Mouse (Mus musculus) liver, embryonic 14.5 days (tissue): ENCODE results near the gene Plekhg3.

Source experiments
- CTCF ChIP-seq: IDR thresholded peaks from 2 replicates; pipeline ENCODE4 v1.5.1; 2016; ENCODE audit warnings: antibody characterized with exemption, low read depth, control low read depth
- EP300 ChIP-seq: IDR thresholded peaks from 2 replicates; pipeline ENCODE4 v1.6.1; 2016; ENCODE audit warnings: antibody characterized with exemption, low read depth

DNA sequence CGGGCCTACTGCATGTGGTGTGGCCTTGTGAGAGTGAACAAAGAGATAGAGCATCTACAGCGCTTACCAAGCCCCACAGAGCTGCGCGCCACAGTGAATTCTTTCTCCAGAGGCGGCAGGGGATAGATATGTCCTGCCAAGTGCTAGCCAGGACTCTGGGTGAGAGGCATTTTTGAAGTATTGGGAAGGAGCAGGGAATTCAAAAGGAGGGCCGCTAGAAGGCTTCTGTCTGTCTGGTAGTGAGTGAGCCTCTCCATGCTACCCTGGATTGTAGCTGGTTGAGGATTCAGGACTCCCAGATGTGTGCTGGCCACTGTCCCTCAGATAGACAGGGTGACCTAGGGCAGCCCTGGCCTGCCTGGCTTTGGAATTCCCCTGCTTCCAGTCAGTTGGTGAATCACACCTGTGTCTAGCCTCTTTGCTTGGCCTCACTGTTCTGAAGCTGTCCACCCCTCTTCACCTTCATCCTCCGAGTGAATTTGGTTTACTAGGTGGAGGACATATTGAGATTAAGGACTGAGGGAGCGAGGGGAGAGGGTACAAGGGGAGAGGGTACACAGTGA lies 6.0 kb downstream of the Plekhg3 start:
- no peak for TF ChIP-seq CTCF
- no peak for TF ChIP-seq EP300
